Mouse (Mus musculus) layer of hippocampus, postnatal 14 days (tissue): ENCODE results near the gene Rfc5. TPM values are rescaled to one million over a fixed set of nuclear protein-coding genes. Genes with fewer than 3 reads are reported as not detected.
"Not testable (repeated sequence)": the region's sequence is repeated elsewhere in the genome, so short reads cannot be mapped to it uniquely, and the experiment has no call there.

Experiments used
- DNase-seq, 2 experiments: peaks; one replicate each; pipeline ENCODE4 v3.0.0; 2021 to 2022; ENCODE audit warnings: low spot score in 2 of 2, mixed read lengths in 1 of 2
- long read RNA-seq, 2 experiments: library from polyadenylated mRNA; stranded (forward); transcript quantifications; one replicate each; pipeline ENCODE4 v2.0.0; 2021
- total RNA-seq, 2 experiments: library from RNA; stranded (reverse); gene quantifications; 2 replicates each; pipeline ENCODE4 v1.2.3; 2021

The Rfc5 gene
- 10 to 100 TPM; 20.3 to 21.0 TPM for total RNA-seq
- long read RNA-seq, experiment 1, transcript Rfc5-201 (11 exons, 2,796 nt): major isoform, 15 of 18 reads
- long read RNA-seq, experiment 1, partial matches to known transcripts: 0 of 18 reads
- long read RNA-seq, experiment 1, other reads (novel, unspliced or antisense): 2 of 18 reads
- long read RNA-seq, experiment 2, transcript Rfc5-201 (11 exons, 2,796 nt): major isoform, 30 of 33 reads
- long read RNA-seq, experiment 2, partial matches to known transcripts: 0 of 33 reads
- long read RNA-seq, experiment 2, other reads (novel, unspliced or antisense): 2 of 33 reads

GRCm38 (mm10) chr5:117388877-117389276 lies at the start of gene Rfc5:
TSS of gene Rfc5 (minus strand) at chr5:117389047.
- DNase-seq: peak; percentile 91 to 94

- DNase-seq: not testable (repeated sequence)
Observed at GRCm38 (mm10) chr5:117433501-117433900, 44.7 kb upstream of the Rfc5 start.

- DNase-seq: no peak
Observed at GRCm38 (mm10) chr5:117417442-117417841, 28.6 kb upstream of the Rfc5 start.

GRCm38 (mm10) chr5:117415011-117415912 lies 26.4 kb upstream of the Rfc5 start:
- peak; percentile 13 to 35 for DNase-seq

- peak in 1 of 2 experiments; percentile 17 for DNase-seq
Observed at GRCm38 (mm10) chr5:117414611-117415010, 25.8 kb upstream of the Rfc5 start.

- DNase-seq: peak; percentile 67 to 79
Observed at GRCm38 (mm10) chr5:117413507-117414501, 25.0 kb upstream of the Rfc5 start, which contains the start of gene Ksr2. TSS of gene Ksr2 (plus strand) at chr5:117414000.

GRCm38 (mm10) chr5:117409369-117409768 lies 20.5 kb upstream of the Rfc5 start:
- no peak for DNase-seq

- peak in 1 of 2 experiments; percentile 24 for DNase-seq
Observed at GRCm38 (mm10) chr5:117408216-117408615, 19.4 kb upstream of the Rfc5 start.

- DNase-seq: not testable (repeated sequence)
Observed at GRCm38 (mm10) chr5:117404671-117405070, 15.8 kb upstream of the Rfc5 start.

GRCm38 (mm10) chr5:117403609-117404008 lies 14.8 kb upstream of the Rfc5 start:
- DNase-seq: no peak

- DNase-seq: no peak
Observed at GRCm38 (mm10) chr5:117399281-117399680, 10.4 kb upstream of the Rfc5 start.

- no peak for DNase-seq
Observed at GRCm38 (mm10) chr5:117398007-117398550, 9.2 kb upstream of the Rfc5 start.

GRCm38 (mm10) chr5:117397371-117397770 lies 8.5 kb upstream of the Rfc5 start:
- DNase-seq: no peak

- DNase-seq: no peak
Observed at GRCm38 (mm10) chr5:117396596-117397014, 7.8 kb upstream of the Rfc5 start.

GRCm38 (mm10) chr5:117395834-117396233 lies 7.0 kb upstream of the Rfc5 start:
- no peak for DNase-seq

- DNase-seq: no peak
Observed at GRCm38 (mm10) chr5:117390895-117391294, 2.0 kb upstream of the Rfc5 start.

GRCm38 (mm10) chr5:117388296-117388751 lies 523 bp downstream of the Rfc5 start:
- DNase-seq: no peak

GRCm38 (mm10) chr5:117383198-117383597 lies 5.6 kb downstream of the Rfc5 start:
- no peak for DNase-seq

GRCm38 (mm10) chr5:117381785-117382184 lies 7.1 kb downstream of the Rfc5 start:
- no peak for DNase-seq

- no peak for DNase-seq
Observed at GRCm38 (mm10) chr5:117380199-117380598, 8.6 kb downstream of the Rfc5 start.
